Mouse (Mus musculus): Measurements from ENCODE around the gene Il17f. TPM values are rescaled to one million over a fixed set of nuclear protein-coding genes. Genes with fewer than 3 reads are reported as not detected.
"Not testable (repeated sequence)": the region's sequence is repeated elsewhere in the genome, so short reads cannot be mapped to it uniquely, and the experiment has no call there.

Il17f gene
- not detected in 2 replicates for total RNA-seq (2014; fragmentation: Nextera tagmentation)
- not detected in 2 replicates for total RNA-seq (2017)

DNA sequence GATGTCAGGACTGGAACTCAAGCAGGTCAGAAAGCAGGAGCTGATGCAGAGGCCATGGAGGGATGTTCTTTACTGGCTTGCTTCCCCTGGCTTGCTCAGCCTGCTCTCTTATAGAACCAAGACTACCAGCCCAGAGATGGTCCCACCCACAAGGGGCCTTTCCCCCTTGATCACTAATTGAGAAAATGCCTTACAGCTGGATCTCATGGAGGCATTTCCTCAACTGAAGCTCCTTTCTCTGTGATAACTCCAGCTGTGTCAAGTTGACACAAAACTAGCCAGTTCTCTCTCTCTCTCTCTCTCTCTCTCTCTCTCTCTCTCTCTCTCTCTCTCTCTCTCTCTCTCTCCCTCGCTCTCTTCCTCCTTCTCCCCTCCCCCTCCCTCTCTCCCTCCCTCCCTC lies at the start of gene Il17f:
TSS of gene Il17f (minus strand) at position 101 of the 400 bp plus-strand sequence.
- not testable (repeated sequence) for ATAC-seq (replicated peaks; ENCODE audit: low FRiP score, low TSS enrichment, poor library complexity, severe bottlenecking)

DNA sequence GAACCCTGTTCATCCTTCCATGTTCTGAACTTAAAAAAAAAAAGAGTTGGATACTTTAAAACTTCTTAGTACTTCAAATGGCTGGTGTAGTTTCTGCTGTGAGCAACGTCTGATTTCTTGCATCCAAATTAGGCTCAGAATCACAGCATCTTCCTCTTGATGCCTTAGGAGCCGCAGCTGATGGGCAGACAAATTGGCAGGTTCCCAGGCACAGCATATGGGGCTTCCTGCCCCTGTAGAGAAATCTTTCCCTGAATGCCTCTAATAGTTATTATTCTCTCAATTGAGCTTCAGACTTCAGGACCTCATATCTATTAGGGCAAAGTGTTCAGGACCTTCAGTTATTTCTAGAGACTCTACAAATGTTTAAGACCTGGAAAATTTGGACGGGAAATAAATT lies 49.5 kb upstream of the Il17f start:
- no peak for ATAC-seq (replicated peaks; ENCODE audit: low FRiP score, low TSS enrichment, poor library complexity, severe bottlenecking)

DNA sequence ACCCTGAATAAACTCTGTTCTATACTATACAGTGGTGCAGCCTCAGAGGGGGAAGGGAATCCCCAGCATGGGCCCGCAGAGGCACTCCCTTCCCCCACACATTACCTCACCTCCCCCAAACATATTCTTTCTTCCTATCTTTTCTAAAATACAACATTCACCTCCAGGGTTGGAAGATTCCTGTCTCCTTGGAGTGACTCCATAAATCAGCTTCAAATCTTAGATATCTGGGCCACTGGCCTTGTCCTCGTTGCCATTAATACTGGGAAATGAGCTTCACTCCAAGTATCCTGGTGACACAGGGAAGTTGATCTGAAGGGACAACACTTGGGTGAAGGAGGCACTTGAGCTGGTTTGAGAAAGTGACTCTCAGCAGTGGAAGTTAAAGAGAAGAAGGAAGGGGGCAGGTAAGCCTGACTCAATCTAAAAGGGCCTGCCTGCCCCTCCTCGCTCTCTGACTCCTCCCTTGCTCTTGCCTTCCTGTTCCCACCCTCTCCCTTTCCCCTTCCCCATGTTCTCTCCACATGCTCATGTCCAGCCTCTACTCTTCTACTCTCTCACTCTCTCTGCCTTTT lies 46.2 kb upstream of the Il17f start:
- ATAC-seq (replicated peaks; ENCODE audit: low FRiP score, low TSS enrichment, poor library complexity, severe bottlenecking) = no peak

GRCm38 (mm10) chr1:20833141-20833511 lies 42.7 kb upstream of the Il17f start:
- ATAC-seq (replicated peaks; ENCODE audit: low FRiP score, low TSS enrichment, poor library complexity, severe bottlenecking) = no peak

DNA sequence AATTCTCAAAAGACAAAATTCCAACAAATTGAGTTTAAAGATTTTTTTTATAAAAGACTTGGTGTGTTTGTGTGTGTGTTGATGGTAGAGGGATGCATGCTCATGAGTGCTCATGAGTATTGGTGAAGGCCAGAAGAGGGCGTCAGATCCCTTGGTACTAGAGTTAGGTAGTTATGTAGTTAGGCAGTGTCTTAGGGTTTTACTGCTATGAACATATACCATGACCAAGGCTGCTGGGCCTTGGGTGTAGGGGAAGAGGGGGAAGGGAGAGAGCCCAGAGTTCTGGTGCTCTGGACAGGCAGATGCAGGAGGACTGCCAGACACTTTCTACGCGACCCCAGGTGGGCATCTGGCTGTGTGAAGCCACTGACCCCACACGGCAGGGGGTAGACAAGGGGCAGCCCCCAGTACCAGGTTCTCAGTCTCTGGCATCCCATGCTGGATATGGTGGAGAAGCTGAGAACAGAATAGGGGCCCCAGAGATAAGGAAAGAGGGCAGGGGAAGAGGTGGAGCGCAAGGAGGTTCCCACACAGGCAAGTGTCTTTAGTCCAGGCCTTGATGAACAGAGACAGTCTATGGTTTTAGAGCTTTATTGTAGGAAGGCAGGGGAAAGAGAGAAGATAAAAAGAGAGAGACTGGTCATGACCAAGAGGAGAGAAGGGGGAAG lies 42.2 kb upstream of the Il17f start:
- peak; percentile 68 for ATAC-seq (replicated peaks; ENCODE audit: low FRiP score, low TSS enrichment, poor library complexity, severe bottlenecking)

GRCm38 (mm10) chr1:20830546-20830945 lies 40.1 kb upstream of the Il17f start:
- no peak for ATAC-seq (replicated peaks; ENCODE audit: low FRiP score, low TSS enrichment, poor library complexity, severe bottlenecking)

DNA sequence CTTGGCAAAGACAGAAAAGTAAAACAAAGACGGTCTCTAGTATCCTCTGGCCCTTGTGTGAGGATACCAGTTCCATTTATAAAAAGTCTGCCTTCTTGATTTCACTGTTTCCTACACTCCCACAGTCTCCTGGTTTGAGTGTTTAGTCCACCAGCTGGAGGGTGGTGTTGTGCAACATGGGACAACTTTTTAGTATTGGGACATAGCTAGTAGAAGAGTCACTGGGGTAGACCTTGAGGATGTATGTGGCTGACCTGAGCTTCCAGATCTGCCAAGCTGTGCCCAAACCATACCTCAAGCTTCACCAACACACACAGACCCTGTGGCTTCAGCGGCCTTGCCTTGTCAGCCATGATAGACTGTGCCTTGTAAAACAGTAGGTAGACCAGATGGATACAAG lies 37.6 kb upstream of the Il17f start:
- ATAC-seq (replicated peaks; ENCODE audit: low FRiP score, low TSS enrichment, poor library complexity, severe bottlenecking) = no peak

- no peak for ATAC-seq (replicated peaks; ENCODE audit: low FRiP score, low TSS enrichment, poor library complexity, severe bottlenecking)
Observed at GRCm38 (mm10) chr1:20825036-20825435, 34.6 kb upstream of the Il17f start.

- no peak for ATAC-seq (replicated peaks; ENCODE audit: low FRiP score, low TSS enrichment, poor library complexity, severe bottlenecking)
Observed at GRCm38 (mm10) chr1:20823906-20824305, 33.5 kb upstream of the Il17f start.

DNA sequence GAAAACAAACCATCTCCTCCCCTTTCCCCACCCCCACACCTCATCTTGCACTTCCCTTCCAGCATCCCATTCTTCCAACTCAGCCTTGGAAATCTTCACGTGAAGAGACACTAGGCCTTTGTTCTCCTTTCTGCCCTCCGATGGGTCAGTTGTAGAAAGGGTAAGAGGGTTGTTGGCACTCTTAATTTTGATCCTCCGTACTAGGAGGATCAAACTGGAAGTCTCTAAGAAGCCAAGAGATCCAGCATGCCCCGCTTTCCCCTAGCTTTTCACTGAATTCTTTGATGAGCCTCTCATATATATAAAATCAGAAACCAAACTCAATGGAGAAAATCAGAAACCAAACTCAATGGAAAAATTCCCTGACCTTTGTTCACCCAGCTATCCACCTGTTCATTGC lies 33.1 kb upstream of the Il17f start:
- no peak for ATAC-seq (replicated peaks; ENCODE audit: low FRiP score, low TSS enrichment, poor library complexity, severe bottlenecking)

- peak; percentile 25; the same call in 1 of the 2 replicates for ATAC-seq (replicated peaks; ENCODE audit: low FRiP score, low TSS enrichment, poor library complexity, severe bottlenecking)
Observed at GRCm38 (mm10) chr1:20820959-20821358, 30.5 kb upstream of the Il17f start.

DNA sequence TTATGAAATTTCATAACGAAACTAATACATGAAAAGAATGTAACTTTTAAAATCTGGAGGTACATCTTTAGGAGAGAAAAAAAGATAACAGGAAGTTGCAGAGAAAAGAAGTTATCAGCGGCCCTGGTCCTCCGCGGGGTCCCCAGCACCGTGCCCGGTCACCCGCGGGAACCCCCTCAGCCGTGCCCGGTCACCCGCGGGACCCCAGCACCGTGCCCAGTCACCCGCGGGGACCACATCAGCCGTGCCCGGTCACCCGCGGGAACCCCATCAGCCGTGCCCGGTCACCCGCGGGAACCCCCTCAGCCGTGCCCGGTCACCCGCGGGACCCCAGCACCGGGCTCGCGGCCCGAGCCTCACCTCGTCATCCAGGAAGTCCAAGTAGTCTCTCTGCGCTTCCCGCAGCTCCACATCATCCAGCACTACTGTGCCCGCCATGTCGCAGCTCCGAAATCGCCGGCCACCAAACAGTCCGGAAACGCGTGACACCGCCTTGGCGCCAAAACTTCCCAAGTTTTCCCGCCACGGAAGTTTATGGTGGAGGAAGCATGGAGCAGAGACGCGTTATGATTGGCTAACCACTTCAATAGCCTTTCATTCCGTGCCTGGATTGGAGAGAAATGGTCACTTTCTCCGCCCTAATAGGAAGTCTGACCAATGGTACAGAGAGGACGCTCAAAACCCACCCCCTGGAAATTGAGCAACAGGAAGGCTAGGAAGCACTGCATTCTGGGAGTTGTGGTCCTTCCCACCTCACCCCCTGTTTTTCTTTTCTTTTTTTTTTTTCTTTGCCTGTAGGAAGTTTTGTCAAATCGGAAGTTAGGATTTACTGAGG lies 29.6 kb upstream of the Il17f start, which contains the start of gene Mcm3:
TSS of gene Mcm3 (minus strand) at position 542 of the 835 bp plus-strand sequence.
- ATAC-seq (replicated peaks; ENCODE audit: low FRiP score, low TSS enrichment, poor library complexity, severe bottlenecking) = peak; percentile 99

DNA sequence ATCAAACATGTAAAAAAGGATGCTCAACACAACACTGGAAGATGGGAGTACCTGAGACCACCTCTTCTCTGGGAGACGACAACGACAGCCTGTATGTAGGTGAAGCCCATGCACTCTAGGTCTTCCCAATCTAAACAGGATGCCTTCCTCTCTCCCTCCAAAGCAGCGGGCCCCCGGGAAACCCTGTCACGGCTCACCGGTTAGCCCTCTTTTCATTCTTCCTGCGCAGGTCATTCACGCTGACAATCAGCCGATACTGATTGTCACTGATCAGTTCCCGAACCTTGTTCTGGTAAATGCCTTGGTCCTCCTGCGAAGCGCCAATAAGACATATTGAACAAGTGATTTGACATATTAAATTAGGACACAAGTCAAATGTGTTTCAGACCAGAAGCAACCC lies 27.2 kb upstream of the Il17f start:
- ATAC-seq (replicated peaks; ENCODE audit: low FRiP score, low TSS enrichment, poor library complexity, severe bottlenecking) = no peak

DNA sequence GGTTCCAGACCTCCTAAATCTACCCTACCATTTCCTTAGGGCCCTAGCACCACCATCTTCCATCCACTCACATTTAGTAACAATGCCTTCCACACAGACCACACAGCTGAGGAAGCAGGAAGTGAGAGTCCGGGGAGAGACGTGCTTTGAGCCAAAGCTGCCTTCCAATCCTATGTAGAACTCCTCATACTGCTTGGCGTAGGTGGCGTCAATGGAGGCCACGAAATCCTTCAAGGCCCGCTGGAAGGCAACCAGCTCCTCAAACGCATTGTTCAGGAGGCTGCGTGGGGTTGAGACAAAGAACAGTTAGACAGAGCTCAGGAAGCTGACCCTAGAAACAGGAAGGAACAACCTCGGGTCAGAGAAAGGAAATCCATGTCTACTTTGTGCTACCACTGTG lies 26.8 kb upstream of the Il17f start:
- ATAC-seq (replicated peaks; ENCODE audit: low FRiP score, low TSS enrichment, poor library complexity, severe bottlenecking) = no peak

DNA sequence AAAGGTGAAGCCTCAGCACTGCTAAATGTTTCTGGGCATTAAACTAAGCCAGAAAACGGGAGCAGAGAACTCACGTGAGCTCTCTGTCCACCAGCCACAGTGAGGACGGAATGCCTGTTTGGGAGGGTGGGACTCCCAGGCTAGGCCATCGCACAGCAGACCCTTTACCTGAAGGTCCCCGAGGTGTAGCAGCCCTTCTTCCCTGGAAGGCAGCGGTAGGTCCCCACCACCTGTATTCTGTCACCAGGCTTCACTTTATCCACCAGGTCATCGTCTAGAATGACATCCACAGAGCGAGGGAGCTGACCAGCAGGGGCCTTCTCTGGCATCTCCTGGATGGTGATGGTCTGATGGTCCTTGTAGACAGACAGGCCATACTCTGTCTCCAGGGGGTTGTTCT lies 24.1 kb upstream of the Il17f start:
- no peak for ATAC-seq (replicated peaks; ENCODE audit: low FRiP score, low TSS enrichment, poor library complexity, severe bottlenecking)

GRCm38 (mm10) chr1:20804526-20804925 lies 14.1 kb upstream of the Il17f start:
- no peak for ATAC-seq (replicated peaks; ENCODE audit: low FRiP score, low TSS enrichment, poor library complexity, severe bottlenecking)

GRCm38 (mm10) chr1:20801682-20802390 lies 11.4 kb upstream of the Il17f start:
- ATAC-seq (replicated peaks; ENCODE audit: low FRiP score, low TSS enrichment, poor library complexity, severe bottlenecking) = no peak

- no peak for ATAC-seq (replicated peaks; ENCODE audit: low FRiP score, low TSS enrichment, poor library complexity, severe bottlenecking)
Observed at GRCm38 (mm10) chr1:20801275-20801674, 10.9 kb upstream of the Il17f start.

- 0 out of 2 replicates have a peak, but pooled peaks have one; percentile 20 for ATAC-seq (replicated peaks; ENCODE audit: low FRiP score, low TSS enrichment, poor library complexity, severe bottlenecking)
Observed at GRCm38 (mm10) chr1:20795178-20795577, 4.8 kb upstream of the Il17f start.

- ATAC-seq (replicated peaks; ENCODE audit: low FRiP score, low TSS enrichment, poor library complexity, severe bottlenecking) = 0 out of 2 replicates have a peak, but pooled peaks have one; percentile 7
Observed at GRCm38 (mm10) chr1:20794760-20795159, 4.3 kb upstream of the Il17f start.

All from megakaryocyte-erythroid progenitor cell, adult 5-6 weeks (primary cell).